Mouse (Mus musculus) forebrain, embryonic 11.5 days (tissue): ENCODE measurements around the gene Suds3. TPM values are rescaled to one million over a fixed set of nuclear protein-coding genes. Genes with fewer than 3 reads are reported as not detected.

Experiments used
- ATAC-seq: fragments of 200-750 bp; cut with Nextera tagmentation; replicated peaks from 2 replicates; pipeline ENCODE4 v1.8.0; 2017; ENCODE audit warnings: moderate TSS enrichment; ENCODE audit not compliant: low FRiP score
- DNase-seq: peaks from one replicate; pipeline ENCODE4 v3.0.0-alpha.2; 2017; ENCODE audit warnings: low spot score
- H3K27ac ChIP-seq: fragments of 300-500 bp; sonication (generic); 2 replicates; pipeline ENCODE4 v1.5.1; 2014; ENCODE audit warnings: low read depth, low read length
- H3K27me3 ChIP-seq: fragments of 300-500 bp; sonication (generic); 2 replicates; pipeline ENCODE4 v1.6.1; 2014; ENCODE audit warnings: mild to moderate bottlenecking, low read length, mixed read lengths; ENCODE audit not compliant: control insufficient read depth, insufficient read depth
- H3K36me3 ChIP-seq: fragments of 300-500 bp; sonication (generic); 2 replicates; pipeline ENCODE4 v1.6.1; 2014; ENCODE audit warnings: mild to moderate bottlenecking, low read length, moderate library complexity, mixed read lengths; ENCODE audit not compliant: control insufficient read depth, insufficient read depth
- H3K4me1 ChIP-seq: fragments of 300-500 bp; sonication (generic); replicated peaks from 2 replicates; pipeline ENCODE4 v1.6.1; 2014; ENCODE audit warnings: low read length, mixed read lengths; ENCODE audit not compliant: control insufficient read depth, insufficient read depth
- H3K4me2 ChIP-seq: fragments of 300-500 bp; sonication (generic); 2 replicates; pipeline ENCODE4 v1.6.1; 2014; ENCODE audit warnings: low read depth, mild to moderate bottlenecking, low read length, moderate library complexity, mixed read lengths; ENCODE audit not compliant: severe bottlenecking
- H3K4me3 ChIP-seq: fragments of 300-500 bp; sonication (generic); 2 replicates; pipeline ENCODE4 v1.5.1; 2014; ENCODE audit warnings: low read depth, low read length
- H3K9ac ChIP-seq: fragments of 300-500 bp; sonication (generic); 2 replicates; pipeline ENCODE4 v1.6.1; 2014; ENCODE audit warnings: low read length
- H3K9me3 ChIP-seq: fragments of 300-500 bp; sonication (generic); 2 replicates; pipeline ENCODE4 v1.6.1; 2016; ENCODE audit warnings: low read length, mixed read lengths; ENCODE audit not compliant: control insufficient read depth
- WGBS: fragments of 180-500 bp; shearing (Covaris S2); extraction: QIAGEN DNeasy Blood & Tissue Kit; methylation state at CpG from one replicate; pipeline ENCODE4 v1.1.7; 2014; 5-methylcytosine and 5-hydroxymethylcytosine counted together
- polyA plus RNA-seq: library from polyadenylated mRNA; unstranded; fragments of >200 nt; fragmentation: Nextera tagmentation; extraction: Ambion mirVana; gene quantifications from 2 replicates; pipeline ENCODE4 v1.2.1, GENCODE M21; 2014

Suds3 gene
- polyA plus RNA-seq, 1 experiment from 2014 or later = 52.1 TPM

DNA sequence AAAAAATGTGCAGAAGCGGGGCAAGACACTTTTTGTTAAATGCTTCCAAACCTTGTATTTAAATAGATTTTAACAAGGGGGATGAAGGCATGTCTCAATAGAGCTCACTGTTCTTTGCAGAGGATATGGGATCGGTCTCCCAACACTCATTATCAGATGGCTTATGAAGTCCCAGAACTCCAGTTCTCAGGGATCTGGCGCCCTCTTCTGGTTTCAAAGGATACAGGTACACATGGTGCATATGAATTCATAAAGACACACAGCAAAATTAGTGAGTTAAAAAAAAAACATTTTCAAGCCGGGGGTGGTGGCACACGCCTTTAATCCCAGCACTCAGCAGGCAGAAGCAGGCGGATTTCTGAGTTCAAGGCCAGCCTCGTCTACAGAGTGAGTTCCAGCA is 2.6 kb downstream of the Suds3 start:
- H3K4me2 ChIP-seq = no peak overlapping the region
- H3K9me3 ChIP-seq = no peaks in the 10 kb centered on the region
- WGBS = 92% methylated on average over 7 of the region's 7 CpGs
- ATAC-seq (no peak), DNase-seq (no peak)
- H3K27me3 ChIP-seq = no peaks in the 10 kb centered on the region
- no peak overlapping the region for H3K27ac ChIP-seq
- no peaks in the 10 kb centered on the region; the same call in 1 of the 2 replicates for H3K4me1 ChIP-seq
- H3K4me3 ChIP-seq = no peak overlapping the region
- peaks cover 4% of the 10 kb centered on the region; the same call in 1 of the 2 replicates for H3K36me3 ChIP-seq
- no peak overlapping the region for H3K9ac ChIP-seq

DNA sequence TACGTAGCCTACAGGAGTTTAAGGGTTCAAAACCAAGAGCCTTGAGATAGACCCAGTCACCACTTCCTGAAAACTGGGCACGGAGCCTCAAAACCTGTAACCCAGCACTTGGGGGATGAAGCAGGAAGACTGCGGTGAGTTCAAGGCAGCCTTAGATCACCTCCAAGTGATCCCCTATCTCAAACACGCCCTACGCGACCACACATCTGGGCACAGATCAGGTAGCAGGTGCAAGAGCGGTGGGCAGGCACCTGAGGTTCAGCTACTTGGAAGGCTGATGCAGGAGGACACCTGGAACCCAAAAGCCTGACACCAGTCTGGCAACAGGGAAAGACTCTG is 4.2 kb downstream of the Suds3 start:
- Histone ChIP-seq H3K4me1 (no peaks in the 10 kb centered on the region; the same call in 1 of the 2 replicates), H3K9me3 (no peaks in the 10 kb centered on the region), H3K36me3 (peaks cover 9% of the 10 kb centered on the region; the same call in 1 of the 2 replicates), H3K9ac (no peak overlapping the region), H3K4me3 (no peak overlapping the region), H3K27ac (no peak overlapping the region), H3K27me3 (no peaks in the 10 kb centered on the region), H3K4me2 (no peak overlapping the region)
- DNase-seq (no peak), ATAC-seq (no peak)
- 97% methylated on average over 7 of the region's 7 CpGs for WGBS

DNA sequence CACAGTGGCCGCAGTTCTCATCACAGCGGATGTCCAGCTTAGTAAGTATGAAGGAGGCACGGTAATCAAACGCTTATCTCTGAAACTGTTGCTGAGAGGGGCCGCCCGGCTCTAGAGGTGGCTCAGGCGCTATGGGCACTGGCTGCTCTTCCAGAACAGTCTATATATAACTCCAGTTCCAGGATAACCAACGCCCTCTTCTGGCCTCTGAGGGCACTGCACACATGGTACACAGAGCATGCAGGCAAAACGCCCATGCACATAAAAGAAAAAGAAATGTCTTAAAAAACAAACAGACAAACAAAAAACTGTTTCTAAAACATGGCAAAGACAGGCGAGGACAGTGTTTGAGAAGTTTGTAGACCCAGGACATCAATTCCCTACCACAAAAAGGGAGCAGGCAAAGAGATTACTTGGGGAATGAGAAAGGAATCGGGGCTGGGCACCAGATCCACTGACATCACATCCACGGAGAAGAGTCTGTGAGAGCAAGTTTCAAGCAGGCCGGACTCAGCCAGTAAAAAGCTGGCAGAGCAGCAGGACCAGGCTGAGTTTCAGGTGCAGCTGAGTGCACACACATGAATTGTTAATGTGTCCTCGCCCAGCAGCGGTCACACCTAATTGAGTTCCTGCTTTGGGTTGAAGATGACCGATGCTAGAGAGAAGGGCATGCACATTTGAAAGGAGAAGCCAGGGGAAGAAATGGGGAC is 4.7 kb downstream of the Suds3 start:
- Histone ChIP-seq H3K27me3 (no peaks in the 10 kb centered on the region), H3K36me3 (peaks cover 9% of the 10 kb centered on the region; the same call in 1 of the 2 replicates)

DNA sequence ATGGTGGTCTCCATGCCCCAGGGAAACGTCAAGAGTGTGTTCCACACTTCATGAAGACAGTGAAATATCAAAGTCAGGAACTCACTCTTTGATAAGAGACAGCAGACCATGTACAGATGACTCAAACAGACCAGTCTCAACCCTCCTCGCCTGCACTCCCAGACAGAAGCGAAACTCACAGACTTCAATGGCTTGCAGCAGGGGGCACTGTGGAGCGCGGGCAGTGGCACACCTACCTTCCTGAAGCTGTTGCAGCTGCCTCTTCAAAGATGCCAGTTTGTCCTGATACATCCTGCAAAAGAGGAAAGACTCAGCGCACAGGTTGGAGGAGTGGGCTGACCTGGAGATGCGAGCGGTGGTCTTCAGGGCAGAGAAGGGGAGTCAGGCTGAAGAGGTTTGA is 6.4 kb downstream of the Suds3 start:
- Histone ChIP-seq H3K4me3 (no peak overlapping the region), H3K4me1 (no peaks in the 10 kb centered on the region), H3K36me3 (peaks cover 9% of the 10 kb centered on the region; the same call in 1 of the 2 replicates), H3K27me3 (no peaks in the 10 kb centered on the region), H3K4me2 (no peak overlapping the region), H3K27ac (no peak overlapping the region), H3K9me3 (no peaks in the 10 kb centered on the region), H3K9ac (no peak overlapping the region)
- DNase-seq (no peak), ATAC-seq (no peak)
- WGBS = 88% methylated on average over 8 of the region's 8 CpGs

More for the DNA sequence above, 4.7 kb downstream of the Suds3 start:
- DNase-seq = no peak
- Histone ChIP-seq H3K4me2 (no peak overlapping the region), H3K9ac (no peak overlapping the region), H3K4me1 (no peaks in the 10 kb centered on the region; the same call in 1 of the 2 replicates), H3K4me3 (no peak overlapping the region), H3K9me3 (no peaks in the 10 kb centered on the region), H3K27ac (no peak overlapping the region)
- no peak for ATAC-seq
- WGBS = 91% methylated on average over 16 of the region's 16 CpGs

DNA sequence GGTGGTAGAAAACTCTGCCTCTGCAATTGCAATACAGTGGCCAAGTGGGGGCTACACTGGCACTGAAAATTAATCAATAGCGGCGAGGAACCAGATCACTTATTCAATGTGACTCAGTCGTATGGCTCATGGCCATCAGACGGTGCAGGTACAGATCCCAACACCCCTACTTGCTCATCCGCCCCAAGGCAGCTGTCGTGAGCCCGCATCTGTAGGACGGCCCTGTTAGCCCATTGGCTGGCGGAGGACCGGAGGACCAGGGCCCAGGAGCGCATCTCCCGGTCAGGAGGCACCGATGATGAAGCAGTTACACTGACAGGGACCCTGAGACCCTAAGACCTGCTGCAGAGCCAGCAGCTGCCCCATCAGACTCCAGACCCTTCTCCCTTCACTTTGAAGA is 7.2 kb downstream of the Suds3 start:
- H3K4me1 ChIP-seq = no peaks in the 10 kb centered on the region
- ATAC-seq = no peak
- H3K27ac ChIP-seq = no peak overlapping the region
- H3K9ac ChIP-seq = no peak overlapping the region
- no peak overlapping the region for H3K4me2 ChIP-seq
- no peaks in the 10 kb centered on the region for H3K9me3 ChIP-seq
- no peak overlapping the region for H3K4me3 ChIP-seq
- H3K36me3 ChIP-seq = peaks cover 9% of the 10 kb centered on the region; the same call in 1 of the 2 replicates
- no peaks in the 10 kb centered on the region for H3K27me3 ChIP-seq
- no peak for DNase-seq
- WGBS = 97% methylated on average over 13 of the region's 13 CpGs

DNA sequence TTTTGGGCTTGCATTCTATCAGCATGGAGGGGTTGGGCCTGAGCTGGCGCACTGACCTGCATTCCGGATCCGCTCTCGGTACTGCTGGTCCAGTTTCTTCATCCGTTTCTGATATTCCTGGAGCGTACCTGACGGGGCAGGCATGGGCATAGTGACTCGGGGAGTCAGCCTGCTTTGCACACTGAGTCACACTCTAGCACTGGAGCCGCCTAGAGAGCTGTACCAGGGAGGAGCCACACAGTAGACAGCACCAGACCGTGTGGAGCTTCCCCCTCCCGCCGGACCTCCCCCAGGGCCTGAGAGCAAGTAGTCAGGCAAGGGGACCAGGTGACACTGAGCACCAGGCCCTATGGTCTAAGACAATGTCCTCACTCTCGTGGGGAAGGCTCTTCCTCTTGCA is 7.6 kb downstream of the Suds3 start:
- Histone ChIP-seq H3K27ac (no peak overlapping the region), H3K4me2 (no peak overlapping the region), H3K9me3 (no peaks in the 10 kb centered on the region), H3K4me3 (no peak overlapping the region), H3K36me3 (peaks cover 9% of the 10 kb centered on the region; the same call in 1 of the 2 replicates), H3K4me1 (no peaks in the 10 kb centered on the region), H3K27me3 (no peaks in the 10 kb centered on the region), H3K9ac (no peak overlapping the region)
- DNase-seq (no peak), ATAC-seq (no peak)
- WGBS = 96% methylated on average over 13 of the region's 13 CpGs

DNA sequence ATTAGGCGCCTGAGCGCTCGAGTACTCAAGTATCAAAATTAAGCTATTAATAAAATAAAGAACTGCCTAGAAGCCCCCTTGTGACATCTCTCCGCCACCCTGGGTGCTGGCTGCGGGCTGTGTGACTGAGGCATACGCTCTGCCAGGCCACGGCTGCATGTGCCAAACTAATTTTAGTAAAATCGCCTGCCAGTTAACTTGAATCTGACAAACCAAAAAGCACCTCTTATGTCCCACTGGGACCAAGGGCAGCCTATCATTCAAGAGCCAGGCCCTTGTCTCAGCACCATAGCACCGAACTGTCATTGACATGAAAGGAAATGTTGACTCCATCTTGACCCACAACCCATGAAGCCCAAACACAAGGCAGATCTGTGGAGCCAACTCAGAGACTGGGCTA is 10.2 kb downstream of the Suds3 start:
- no peak overlapping the region for H3K9ac ChIP-seq
- H3K36me3 ChIP-seq = peaks cover 9% of the 10 kb centered on the region; the same call in 1 of the 2 replicates
- H3K9me3 ChIP-seq = no peaks in the 10 kb centered on the region
- no peaks in the 10 kb centered on the region for H3K27me3 ChIP-seq
- ATAC-seq (no peak), DNase-seq (no peak)
- WGBS = 77% methylated on average over 9 of the region's 9 CpGs
- H3K27ac ChIP-seq = no peak overlapping the region
- H3K4me3 ChIP-seq = no peak overlapping the region
- no peak overlapping the region for H3K4me2 ChIP-seq
- no peaks in the 10 kb centered on the region for H3K4me1 ChIP-seq

DNA sequence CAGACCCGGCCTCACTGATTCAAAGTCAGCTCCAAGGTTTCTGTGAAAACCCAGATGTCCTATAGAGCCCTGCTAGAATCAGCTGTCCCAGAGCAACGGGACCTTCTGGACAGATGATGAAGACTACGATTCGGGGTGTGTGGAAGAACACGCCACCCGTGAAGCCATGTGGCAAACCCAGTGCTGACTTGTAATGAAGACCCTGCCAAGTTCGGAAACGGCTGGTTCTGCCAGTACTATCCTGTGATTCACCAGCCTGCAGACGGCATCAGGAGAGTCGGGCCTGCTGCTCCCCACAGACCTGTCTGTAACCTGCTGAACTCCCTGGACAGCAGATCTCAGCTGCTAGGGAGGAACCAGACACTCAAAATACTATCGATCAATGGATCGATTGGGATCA is 11.6 kb downstream of the Suds3 start:
- ATAC-seq (no peak), DNase-seq (no peak)
- Histone ChIP-seq H3K27ac (no peak overlapping the region), H3K27me3 (no peaks in the 10 kb centered on the region), H3K9me3 (no peaks in the 10 kb centered on the region), H3K4me3 (no peak overlapping the region), H3K4me2 (no peak overlapping the region), H3K4me1 (no peaks in the 10 kb centered on the region), H3K9ac (no peak overlapping the region), H3K36me3 (peaks cover 13% of the 10 kb centered on the region; the same call in 1 of the 2 replicates)
- WGBS = 94% methylated on average over 12 of the region's 12 CpGs
